In the genomic region with DNA sequence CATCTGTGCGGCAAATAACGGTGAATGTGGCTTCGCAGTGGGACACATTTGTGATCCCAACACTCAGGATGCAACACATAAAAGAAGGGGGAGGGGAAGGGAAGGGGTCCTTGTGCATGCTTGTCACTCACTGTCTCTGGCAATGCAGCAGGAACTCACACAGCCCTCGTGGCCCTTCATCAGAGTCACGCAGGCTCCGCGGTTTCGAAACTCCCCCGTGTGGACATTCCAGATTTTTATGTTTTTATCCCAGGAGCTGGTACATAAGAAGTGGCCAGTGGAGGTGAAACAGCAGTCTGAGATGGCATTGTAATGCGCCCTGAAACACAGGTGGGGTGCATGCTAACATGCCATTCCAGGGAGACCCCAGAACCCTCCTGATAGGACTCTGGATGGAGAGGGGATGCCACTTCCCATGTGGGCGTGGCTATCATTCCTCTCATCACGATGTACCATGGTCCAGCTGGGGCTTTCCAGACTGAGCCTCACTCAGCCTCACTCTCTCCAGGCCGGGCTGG, we compare ENCODE assay signal across 7 mouse cellular contexts. TPM values are rescaled to one million over a fixed set of nuclear protein-coding genes. Genes with fewer than 3 reads are reported as not detected.
DNase-seq lines count a peak whose midpoint lies in the region; ATAC-seq and TF ChIP-seq lines count a peak whose summit lies in the region.

No protein-coding gene starts in this region.

- in situ Hi-C loops in Patski (cut with MboI; ENCODE audit: low pct_unique_long_range_greater_than_20kb), result no loop called here

- peaks cover 6% of the 10 kb centered on the region; the same call in 1 of the 2 replicates for H3K4me1 ChIP-seq in forebrain, embryonic 12.5 days
- H3K4me1 ChIP-seq in hindbrain, embryonic 15.5 days (replicated peaks), result 0 out of 2 replicates have a peak, but pooled peaks cover 5% of the 10 kb centered on the region
- no peaks in the 10 kb centered on the region for H3K4me1 ChIP-seq in limb, embryonic 11.5 days (ENCODE audit: control insufficient read depth, insufficient read depth, low read length)
- peaks cover 3% of the 10 kb centered on the region; the same call in 1 of the 2 replicates for H3K4me1 ChIP-seq in midbrain, embryonic 15.5 days

- 7% methylated on average over 12 of the region's 13 CpGs for WGBS in forebrain, embryonic 12.5 days
- 3% methylated on average over 13 of the region's 13 CpGs for WGBS in hindbrain, embryonic 15.5 days
- 14% methylated on average over 13 of the region's 13 CpGs for WGBS in limb, embryonic 11.5 days
- 5% methylated on average over 13 of the region's 13 CpGs for WGBS in midbrain, embryonic 15.5 days

- peak; percentile 65 for TF ChIP-seq CTCF in Patski (IDR thresholded peaks at IDR 0.05)

- no peak overlapping the region for H3K9ac ChIP-seq in forebrain, embryonic 12.5 days
- peak overlapping the region; percentile 33; the same call in 1 of the 2 replicates for H3K9ac ChIP-seq in hindbrain, embryonic 15.5 days
- H3K9ac ChIP-seq in limb, embryonic 11.5 days (ENCODE audit: low read length), result no peak overlapping the region; the same call in 1 of the 2 replicates
- H3K9ac ChIP-seq in midbrain, embryonic 15.5 days, result 0 out of 2 replicates have a peak overlapping the region, but pooled peaks have one; percentile 30

- peak overlapping the region; percentile 22; the same call in 1 of the 2 replicates for H3K4me3 ChIP-seq in forebrain, embryonic 12.5 days (replicated peaks)
- H3K4me3 ChIP-seq in hindbrain, embryonic 15.5 days, result peak overlapping the region; percentile 28
- H3K4me3 ChIP-seq in limb, embryonic 11.5 days (ENCODE audit: low read depth, low read length), result no peak overlapping the region
- H3K4me3 ChIP-seq in midbrain, embryonic 15.5 days, result peak overlapping the region; percentile 28

- peaks cover 3% of the 10 kb centered on the region for H3K27me3 ChIP-seq in Patski
- no peaks in the 10 kb centered on the region; the same call in 1 of the 2 replicates for H3K27me3 ChIP-seq in forebrain, embryonic 12.5 days
- H3K27me3 ChIP-seq in hindbrain, embryonic 15.5 days, result no peaks in the 10 kb centered on the region
- no peaks in the 10 kb centered on the region for H3K27me3 ChIP-seq in limb, embryonic 11.5 days (ENCODE audit: control insufficient read depth, insufficient read depth, low read length)
- H3K27me3 ChIP-seq in midbrain, embryonic 15.5 days (replicated peaks), result no peaks in the 10 kb centered on the region

- H3K9me3 ChIP-seq in forebrain, embryonic 12.5 days, result no peaks in the 10 kb centered on the region
- H3K9me3 ChIP-seq in hindbrain, embryonic 15.5 days, result no peaks in the 10 kb centered on the region
- no peaks in the 10 kb centered on the region for H3K9me3 ChIP-seq in limb, embryonic 11.5 days (ENCODE audit: control insufficient read depth, low read length)
- no peaks in the 10 kb centered on the region for H3K9me3 ChIP-seq in midbrain, embryonic 15.5 days

- ATAC-seq in Patski, result peak; percentile 67
- peak; percentile 66; the same call in 1 of the 2 replicates for ATAC-seq in cerebellum, adult (ENCODE audit: insufficient number of reproducible peaks, low FRiP score, low TSS enrichment)
- peak; percentile 68 for ATAC-seq in forebrain, embryonic 12.5 days (ENCODE audit: low FRiP score)
- peak; percentile 77; the same call in 1 of the 2 replicates for ATAC-seq in hindbrain, embryonic 15.5 days (ENCODE audit: low FRiP score, low read depth)
- ATAC-seq in limb, embryonic 11.5 days (ENCODE audit: insufficient number of reproducible peaks, low FRiP score, low TSS enrichment, low read depth), result no peak
- ATAC-seq in midbrain, embryonic 15.5 days (replicated peaks), result peak; percentile 84

- CTCF ChIA-PET in Patski (lab: Charles Lee), result interaction anchor here (1.2 kb wide), 1 partner anchor 468 kb away, joined by 3 read pairs; no protein-coding TSS in a partner anchor

- 0 out of 2 replicates have a peak overlapping the region, but pooled peaks have one; percentile 26 for H3K27ac ChIP-seq in forebrain, embryonic 12.5 days
- 0 out of 2 replicates have a peak overlapping the region, but pooled peaks have one; percentile 53 for H3K27ac ChIP-seq in hindbrain, embryonic 15.5 days (replicated peaks)
- no peak overlapping the region for H3K27ac ChIP-seq in limb, embryonic 11.5 days (replicated peaks; ENCODE audit: low read depth, low read length)
- peak overlapping the region; percentile 67; the same call in 1 of the 2 replicates for H3K27ac ChIP-seq in midbrain, embryonic 15.5 days

- POLR2A ChIA-PET in Patski (lab: Charles Lee), result interaction anchor here (0.7 kb wide), 1 partner anchor 34 kb away, joined by 3 read pairs; no protein-coding TSS in a partner anchor

- no peak for DNase-seq in Patski (ENCODE audit: low read depth, low spot score)
- DNase-seq in limb, embryonic 11.5 days (ENCODE audit: low spot score), result peak; percentile 60
- no peak for DNase-seq in thymus, postnatal 4 days

- H3K36me3 ChIP-seq in forebrain, embryonic 12.5 days (replicated peaks), result no peaks in the 10 kb centered on the region
- H3K36me3 ChIP-seq in hindbrain, embryonic 15.5 days, result no peaks in the 10 kb centered on the region
- H3K36me3 ChIP-seq in limb, embryonic 11.5 days (ENCODE audit: control insufficient read depth, insufficient read depth, low read length), result no peaks in the 10 kb centered on the region
- H3K36me3 ChIP-seq in midbrain, embryonic 15.5 days (replicated peaks), result no peaks in the 10 kb centered on the region

- peak overlapping the region; percentile 46 for H3K4me2 ChIP-seq in forebrain, embryonic 12.5 days
- H3K4me2 ChIP-seq in hindbrain, embryonic 15.5 days, result peak overlapping the region; percentile 56
- H3K4me2 ChIP-seq in limb, embryonic 11.5 days (ENCODE audit: low read depth, severe bottlenecking), result peak overlapping the region; percentile 25; the same call in 1 of the 2 replicates
- H3K4me2 ChIP-seq in midbrain, embryonic 15.5 days, result peak overlapping the region; percentile 52

RNA-seq across cellular contexts. Expression of gene Lrp3, which starts 36.8 kb away (rescaled TPM):
- 5.1 TPM for polyA plus RNA-seq in Patski (2021)
- polyA plus RNA-seq in forebrain, embryonic 12.5 days (2016; fragmentation: Nextera tagmentation; extraction: Ambion mirVana), result 15.3 and 16.0 TPM in 2 replicates
- polyA plus RNA-seq in hindbrain, embryonic 15.5 days (2015; fragmentation: Nextera tagmentation; extraction: Ambion mirVana), result 28.3 and 30.6 TPM in 2 replicates
- polyA plus RNA-seq in limb, embryonic 11.5 days (2014; fragmentation: Nextera tagmentation; extraction: Ambion mirVana), result 8.2 and 9.8 TPM in 2 replicates
- 31.6 and 32.2 TPM in 2 replicates for polyA plus RNA-seq in midbrain, embryonic 15.5 days (2015; fragmentation: Nextera tagmentation; extraction: Ambion mirVana)

Comparison
In these comparisons a context has a peak if more than half of its experiments do, and no peak if none do; other contexts are left out.
1. H3K9ac ChIP-seq: peak in hindbrain, embryonic 15.5 days (single experiment) and midbrain, embryonic 15.5 days (single experiment); none in forebrain, embryonic 12.5 days (single experiment) and limb, embryonic 11.5 days (single experiment).
2. Peak in every context shown above with its lines, with median percentiles within 50 percentile points of each other: H3K4me2 ChIP-seq.